Mouse (Mus musculus): Measurements from ENCODE around the gene Gm12695. TPM values are rescaled to one million over a fixed set of nuclear protein-coding genes. Genes with fewer than 3 reads are reported as not detected.

Gm12695 gene
- total and polyA plus RNA-seq, 2 experiments from 2014 or later = not detected

DNA sequence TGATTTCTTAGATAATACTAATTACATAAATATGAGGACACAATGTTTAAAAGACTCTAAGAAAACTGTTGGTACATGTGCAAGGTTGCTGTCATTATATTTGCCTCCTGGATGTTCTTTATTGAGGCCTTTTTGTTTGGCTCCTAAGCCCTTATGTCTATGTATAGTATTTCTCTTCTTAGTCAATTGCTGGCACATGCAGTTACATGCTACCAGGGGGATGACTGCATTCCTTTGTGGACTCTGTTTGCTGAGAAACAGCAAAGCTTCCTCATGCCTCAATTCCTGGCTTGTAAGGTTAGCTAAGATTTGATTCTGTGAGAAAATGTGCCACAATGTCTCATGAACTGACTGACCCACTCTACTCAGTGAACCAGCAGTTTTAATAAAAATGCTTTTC, 6.3 kb upstream of the Gm12695 start:
- H3K4me3 ChIP-seq (ENCODE audit: low read depth, low read length) = no peak overlapping the region
- H3K27me3 ChIP-seq (ENCODE audit: insufficient read depth, low read length) = no peaks in the 10 kb centered on the region
- no peak overlapping the region for H3K27ac ChIP-seq (ENCODE audit: low read depth, low read length)
- DNase-seq (ENCODE audit: low spot score) (no peak), ATAC-seq (ENCODE audit: low FRiP score) (no peak)
- no peak overlapping the region for H3K9ac ChIP-seq (replicated peaks; ENCODE audit: low read length, poor library complexity, severe bottlenecking)
- no peak for TF ChIP-seq CTCF (IDR thresholded peaks at IDR 0.05)
- no peaks in the 10 kb centered on the region for H3K4me1 ChIP-seq (ENCODE audit: insufficient read depth, low read length)
- H3K4me2 ChIP-seq (ENCODE audit: low read depth, low read length, poor library complexity, severe bottlenecking) = no peak overlapping the region
- no peaks in the 10 kb centered on the region for H3K36me3 ChIP-seq (ENCODE audit: insufficient read depth, low read length)
- no peaks in the 10 kb centered on the region for H3K9me3 ChIP-seq (ENCODE audit: low read length)

DNA sequence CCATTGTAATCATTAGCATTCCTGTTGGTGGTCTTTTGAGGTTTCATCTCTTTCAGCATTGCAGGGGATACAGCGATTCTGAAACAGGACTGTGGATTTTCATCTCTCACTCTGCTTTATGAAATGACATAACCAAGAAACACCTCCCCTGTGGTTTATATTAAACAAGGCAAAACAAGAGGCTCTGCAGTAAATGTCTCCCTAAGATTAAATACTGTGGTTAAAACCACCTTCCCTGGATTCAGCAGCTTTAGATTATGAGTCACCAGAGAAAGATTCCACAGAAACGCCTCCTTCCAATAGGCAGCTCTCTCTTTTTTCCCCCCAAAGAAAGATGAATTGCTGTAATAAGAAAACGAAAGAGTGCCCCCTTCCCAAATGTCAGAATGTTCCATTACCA, 4.9 kb upstream of the Gm12695 start:
- 68% methylated on average over 3 of the region's 3 CpGs for WGBS

DNA sequence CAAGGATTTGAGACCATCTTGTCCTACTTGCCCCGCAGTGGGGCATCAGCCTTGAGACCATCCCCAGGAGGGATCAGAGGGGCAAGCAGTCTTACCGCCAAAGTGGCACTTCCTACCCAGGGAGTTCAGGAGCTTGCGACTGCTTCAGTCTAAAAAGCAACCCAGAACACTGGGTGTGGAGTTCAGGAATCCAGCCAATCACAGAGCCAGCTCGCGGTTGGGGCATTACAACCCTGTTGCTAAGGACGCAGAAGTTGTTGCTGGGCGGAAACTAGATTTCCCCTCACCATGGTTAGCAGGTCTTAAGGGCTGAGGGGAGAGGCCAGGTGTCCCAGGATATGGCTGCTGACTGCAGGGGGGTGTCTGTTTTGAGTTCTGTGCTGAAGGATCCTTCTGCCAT, 1.6 kb upstream of the Gm12695 start:
- Histone ChIP-seq H3K4me3 (ENCODE audit: low read depth, low read length) (no peak overlapping the region), H3K4me1 (ENCODE audit: insufficient read depth, low read length) (no peaks in the 10 kb centered on the region), H3K27ac (ENCODE audit: low read depth, low read length) (no peak overlapping the region), H3K9ac (replicated peaks; ENCODE audit: low read length, poor library complexity, severe bottlenecking) (no peak overlapping the region), H3K27me3 (ENCODE audit: insufficient read depth, low read length) (no peaks in the 10 kb centered on the region), H3K36me3 (ENCODE audit: insufficient read depth, low read length) (no peaks in the 10 kb centered on the region), H3K4me2 (ENCODE audit: low read depth, low read length, poor library complexity, severe bottlenecking) (no peak overlapping the region), H3K9me3 (ENCODE audit: low read length) (no peaks in the 10 kb centered on the region)
- ATAC-seq (ENCODE audit: low FRiP score) = no peak
- 17% methylated on average over 7 of the region's 7 CpGs for WGBS
- no peak for DNase-seq (ENCODE audit: low spot score)
- TF ChIP-seq CTCF (IDR thresholded peaks at IDR 0.05) = no peak

More for the DNA sequence above, 4.9 kb upstream of the Gm12695 start:
- H3K4me3 ChIP-seq (ENCODE audit: low read depth, low read length) = no peak overlapping the region
- no peak overlapping the region for H3K9ac ChIP-seq (replicated peaks; ENCODE audit: low read length, poor library complexity, severe bottlenecking)
- H3K4me2 ChIP-seq (ENCODE audit: low read depth, low read length, poor library complexity, severe bottlenecking) = no peak overlapping the region
- H3K27ac ChIP-seq (ENCODE audit: low read depth, low read length) = no peak overlapping the region
- no peaks in the 10 kb centered on the region for H3K36me3 ChIP-seq (ENCODE audit: insufficient read depth, low read length)
- DNase-seq (ENCODE audit: low spot score) (no peak), ATAC-seq (ENCODE audit: low FRiP score) (no peak)
- H3K9me3 ChIP-seq (ENCODE audit: low read length) = no peaks in the 10 kb centered on the region
- TF ChIP-seq CTCF (IDR thresholded peaks at IDR 0.05) = no peak
- H3K4me1 ChIP-seq (ENCODE audit: insufficient read depth, low read length) = no peaks in the 10 kb centered on the region
- no peaks in the 10 kb centered on the region for H3K27me3 ChIP-seq (ENCODE audit: insufficient read depth, low read length)

DNA sequence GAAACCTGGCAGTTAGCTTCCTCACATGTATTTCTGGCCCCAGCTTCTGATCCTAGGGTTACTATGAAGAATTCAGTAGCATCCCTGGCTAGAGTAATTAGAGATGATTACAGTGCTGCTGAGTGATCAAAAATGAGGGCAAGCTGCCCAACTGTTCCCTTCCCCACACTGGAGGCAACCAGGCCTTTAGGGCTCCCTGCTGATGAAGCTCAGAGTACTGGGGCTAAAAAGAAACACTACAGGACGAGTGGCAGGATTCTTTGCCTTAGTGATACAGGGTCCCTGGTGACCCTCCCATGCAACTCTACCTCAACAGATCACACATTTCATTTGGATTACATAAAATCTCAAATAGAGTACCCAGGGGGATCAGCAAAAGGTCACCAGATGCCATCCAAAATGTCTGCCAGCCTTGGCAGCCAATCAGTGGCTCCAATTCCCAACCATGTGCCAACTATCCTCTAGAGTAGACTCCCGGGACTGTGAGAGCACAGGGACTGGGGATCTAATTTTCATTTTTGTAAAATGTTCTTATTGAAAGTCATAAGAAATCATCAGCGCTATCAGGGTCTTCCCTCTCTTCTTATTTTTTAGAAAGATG, 11.9 kb downstream of the Gm12695 start:
- Histone ChIP-seq H3K9ac (replicated peaks; ENCODE audit: low read length, poor library complexity, severe bottlenecking) (no peak overlapping the region), H3K4me1 (ENCODE audit: insufficient read depth, low read length) (no peaks in the 10 kb centered on the region), H3K27ac (ENCODE audit: low read depth, low read length) (no peak overlapping the region), H3K4me3 (ENCODE audit: low read depth, low read length) (no peak overlapping the region), H3K36me3 (ENCODE audit: insufficient read depth, low read length) (no peaks in the 10 kb centered on the region), H3K9me3 (ENCODE audit: low read length) (no peaks in the 10 kb centered on the region), H3K4me2 (ENCODE audit: low read depth, low read length, poor library complexity, severe bottlenecking) (no peak overlapping the region), H3K27me3 (ENCODE audit: insufficient read depth, low read length) (no peaks in the 10 kb centered on the region)
- ATAC-seq (ENCODE audit: low FRiP score) (no peak), DNase-seq (ENCODE audit: low spot score) (peak; percentile 56)
- no peak for TF ChIP-seq CTCF (IDR thresholded peaks at IDR 0.05)
- 74% methylated on average over 3 of the region's 3 CpGs for WGBS

DNA sequence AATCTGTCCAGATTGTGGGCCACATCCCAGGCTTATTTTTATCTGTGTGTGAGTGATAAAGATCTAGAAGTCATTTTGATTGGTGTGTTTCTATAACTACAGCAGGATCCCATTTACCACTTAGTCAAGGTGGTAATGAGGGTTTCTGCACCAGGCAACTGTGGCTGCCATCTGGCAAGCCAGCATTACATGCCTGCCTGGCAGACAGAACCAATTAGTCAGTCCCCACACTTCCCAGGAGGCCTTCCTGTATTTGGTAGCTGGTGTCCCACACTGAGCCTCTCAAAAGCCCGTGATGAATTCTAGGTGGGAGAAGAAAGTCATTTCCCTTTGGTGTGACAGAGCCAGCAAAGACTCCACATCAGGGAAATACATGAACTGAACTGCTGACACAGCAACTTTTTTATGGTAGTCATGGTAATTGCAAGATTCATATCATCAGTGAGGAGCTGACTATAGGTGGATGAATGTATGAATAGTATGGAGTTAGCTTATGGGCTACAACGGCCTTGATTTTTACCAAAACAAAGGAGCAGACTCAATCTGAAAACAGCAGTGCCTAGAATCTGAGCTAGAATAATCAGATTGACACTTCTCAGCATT, 18.5 kb downstream of the Gm12695 start:
- Histone ChIP-seq H3K4me2 (ENCODE audit: low read depth, low read length, poor library complexity, severe bottlenecking) (no peak overlapping the region), H3K27ac (ENCODE audit: low read depth, low read length) (no peak overlapping the region), H3K9ac (replicated peaks; ENCODE audit: low read length, poor library complexity, severe bottlenecking) (no peak overlapping the region), H3K9me3 (ENCODE audit: low read length) (no peaks in the 10 kb centered on the region), H3K36me3 (ENCODE audit: insufficient read depth, low read length) (no peaks in the 10 kb centered on the region), H3K4me1 (ENCODE audit: insufficient read depth, low read length) (no peaks in the 10 kb centered on the region), H3K27me3 (ENCODE audit: insufficient read depth, low read length) (no peaks in the 10 kb centered on the region), H3K4me3 (ENCODE audit: low read depth, low read length) (no peak overlapping the region)
- ATAC-seq (ENCODE audit: low FRiP score) (no peak), DNase-seq (ENCODE audit: low spot score) (peak; percentile 72)
- 57% methylated on average over 2 of the region's 2 CpGs for WGBS
- TF ChIP-seq CTCF (IDR thresholded peaks at IDR 0.05) = no peak

DNA sequence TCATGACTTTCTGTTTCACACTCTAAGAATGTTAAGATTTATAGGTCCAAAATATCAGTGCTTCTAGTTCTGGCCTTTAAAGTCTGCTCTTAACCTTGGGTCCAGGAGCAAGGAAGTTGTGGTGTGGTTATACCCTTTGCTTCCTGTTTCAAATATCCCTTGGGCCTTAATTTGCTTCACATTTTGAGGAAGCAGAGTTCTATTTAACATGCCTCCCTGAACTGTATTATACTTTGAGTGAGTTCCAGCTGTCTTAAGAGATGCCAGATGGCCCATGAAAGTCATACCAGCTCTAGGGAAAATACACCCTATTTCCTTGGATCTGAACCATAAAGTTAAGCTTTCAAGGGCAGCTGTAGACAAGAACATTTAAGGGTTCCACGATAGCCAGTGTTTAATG, 33.0 kb downstream of the Gm12695 start:
- H3K4me1 ChIP-seq (ENCODE audit: insufficient read depth, low read length) = no peaks in the 10 kb centered on the region
- no peak for TF ChIP-seq CTCF (IDR thresholded peaks at IDR 0.05)
- H3K27me3 ChIP-seq (ENCODE audit: insufficient read depth, low read length) = no peaks in the 10 kb centered on the region
- DNase-seq (ENCODE audit: low spot score) (peak; percentile 6), ATAC-seq (ENCODE audit: low FRiP score) (no peak)
- no peak overlapping the region for H3K4me2 ChIP-seq (ENCODE audit: low read depth, low read length, poor library complexity, severe bottlenecking)
- no peak overlapping the region for H3K4me3 ChIP-seq (ENCODE audit: low read depth, low read length)
- WGBS = 68% methylated on average over 1 of the region's 1 CpGs
- no peak overlapping the region for H3K27ac ChIP-seq (ENCODE audit: low read depth, low read length)
- H3K9me3 ChIP-seq (ENCODE audit: low read length) = no peaks in the 10 kb centered on the region
- no peaks in the 10 kb centered on the region for H3K36me3 ChIP-seq (ENCODE audit: insufficient read depth, low read length)
- H3K9ac ChIP-seq (replicated peaks; ENCODE audit: low read length, poor library complexity, severe bottlenecking) = no peak overlapping the region

Measured in midbrain, postnatal 0 days (tissue).